Mouse (Mus musculus): ENCODE data around the gene C330007P06Rik. TPM values are rescaled to one million over a fixed set of nuclear protein-coding genes. Genes with fewer than 3 reads are reported as not detected.
A peak's percentile ranks its signal among the peaks of the same experiment; 100 is the strongest.

The C330007P06Rik gene
- total and polyA plus RNA-seq, 3 experiments: 2.1 to 83.2 (median 33.8) TPM

- DNase-seq (ENCODE audit: low spot score): no peak
- H3K9me3 ChIP-seq (replicated peaks): no peaks in the 10 kb centered on the region
- no peak for TF ChIP-seq CTCF (IDR thresholded peaks at IDR 0.05; ENCODE audit: low read depth, low read length)
- TF ChIP-seq GATA2 (IDR thresholded peaks at IDR 0.05; ENCODE audit: borderline replicate concordance, low read depth, low read length): no peak
- no peak for TF ChIP-seq TAL1 (conservative IDR thresholded peaks at IDR 0.05; ENCODE audit: low read depth, low read length)
- no peak for TF ChIP-seq POLR2AphosphoS5 (IDR thresholded peaks at IDR 0.05; ENCODE audit: insufficient replicate concordance, low read depth, low read length)
- TF ChIP-seq GATA1 (IDR thresholded peaks at IDR 0.05; ENCODE audit: borderline replicate concordance, low read length): no peak
- ATAC-seq (ENCODE audit: extremely low read depth, insufficient number of reproducible peaks, low FRiP score, poor library complexity, severe bottlenecking): no peak
- H3K4me1 ChIP-seq (ENCODE audit: insufficient read depth, low read depth, low read length): no peaks in the 10 kb centered on the region
- H3K36me3 ChIP-seq (replicated peaks): peaks cover 31% of the 10 kb centered on the region
- no peaks in the 10 kb centered on the region for H3K27me3 ChIP-seq (ENCODE audit: insufficient read depth, low read length)
- H3K4me3 ChIP-seq (ENCODE audit: low read depth, low read length): no peak overlapping the region
These were observed 43.6 kb downstream of the C330007P06Rik start for GRCm38 (mm10) chrX:36830271-36830670.

GRCm38 (mm10) chrX:36826873-36827272, 47.0 kb downstream of the C330007P06Rik start:
- DNase-seq (ENCODE audit: low spot score): no peak
- H3K9me3 ChIP-seq (replicated peaks): no peaks in the 10 kb centered on the region
- peaks cover 34% of the 10 kb centered on the region for H3K36me3 ChIP-seq (replicated peaks)
- ATAC-seq (ENCODE audit: extremely low read depth, insufficient number of reproducible peaks, low FRiP score, poor library complexity, severe bottlenecking): no peak
- H3K4me1 ChIP-seq (ENCODE audit: insufficient read depth, low read depth, low read length): no peaks in the 10 kb centered on the region
- H3K4me3 ChIP-seq (ENCODE audit: low read depth, low read length): no peak overlapping the region
- H3K27me3 ChIP-seq (ENCODE audit: insufficient read depth, low read length): no peaks in the 10 kb centered on the region
- no peak for TF ChIP-seq TAL1 (conservative IDR thresholded peaks at IDR 0.05; ENCODE audit: low read depth, low read length)
- no peak for TF ChIP-seq POLR2AphosphoS5 (IDR thresholded peaks at IDR 0.05; ENCODE audit: insufficient replicate concordance, low read depth, low read length)
- TF ChIP-seq GATA2 (IDR thresholded peaks at IDR 0.05; ENCODE audit: borderline replicate concordance, low read depth, low read length): no peak
- no peak for TF ChIP-seq GATA1 (IDR thresholded peaks at IDR 0.05; ENCODE audit: borderline replicate concordance, low read length)
- no peak for TF ChIP-seq CTCF (IDR thresholded peaks at IDR 0.05; ENCODE audit: low read depth, low read length)

GRCm38 (mm10) chrX:36825032-36825431, 48.9 kb downstream of the C330007P06Rik start:
- TF ChIP-seq POLR2AphosphoS5 (IDR thresholded peaks at IDR 0.05; ENCODE audit: insufficient replicate concordance, low read depth, low read length) (no peak), GATA1 (IDR thresholded peaks at IDR 0.05; ENCODE audit: borderline replicate concordance, low read length) (no peak), CTCF (IDR thresholded peaks at IDR 0.05; ENCODE audit: low read depth, low read length) (no peak), GATA2 (IDR thresholded peaks at IDR 0.05; ENCODE audit: borderline replicate concordance, low read depth, low read length) (no peak), TAL1 (conservative IDR thresholded peaks at IDR 0.05; ENCODE audit: low read depth, low read length) (no peak)
- ATAC-seq (ENCODE audit: extremely low read depth, insufficient number of reproducible peaks, low FRiP score, poor library complexity, severe bottlenecking) (no peak), DNase-seq (ENCODE audit: low spot score) (no peak)
- Histone ChIP-seq H3K4me3 (ENCODE audit: low read depth, low read length) (no peak overlapping the region), H3K9me3 (replicated peaks) (no peaks in the 10 kb centered on the region), H3K36me3 (replicated peaks) (peaks cover 23% of the 10 kb centered on the region), H3K27me3 (ENCODE audit: insufficient read depth, low read length) (no peaks in the 10 kb centered on the region), H3K4me1 (ENCODE audit: insufficient read depth, low read depth, low read length) (no peaks in the 10 kb centered on the region)

- no peak for TF ChIP-seq POLR2AphosphoS5 (IDR thresholded peaks at IDR 0.05; ENCODE audit: insufficient replicate concordance, low read depth, low read length)
- TF ChIP-seq CTCF (IDR thresholded peaks at IDR 0.05; ENCODE audit: low read depth, low read length): no peak
- TF ChIP-seq GATA2 (IDR thresholded peaks at IDR 0.05; ENCODE audit: borderline replicate concordance, low read depth, low read length): no peak
- no peak for TF ChIP-seq TAL1 (conservative IDR thresholded peaks at IDR 0.05; ENCODE audit: low read depth, low read length)
- TF ChIP-seq GATA1 (IDR thresholded peaks at IDR 0.05; ENCODE audit: borderline replicate concordance, low read length): no peak
- DNase-seq (ENCODE audit: low spot score) (no peak), ATAC-seq (ENCODE audit: extremely low read depth, insufficient number of reproducible peaks, low FRiP score, poor library complexity, severe bottlenecking) (no peak)
- Histone ChIP-seq H3K36me3 (replicated peaks) (peaks cover 18% of the 10 kb centered on the region), H3K4me3 (ENCODE audit: low read depth, low read length) (no peak overlapping the region), H3K27me3 (ENCODE audit: insufficient read depth, low read length) (no peaks in the 10 kb centered on the region), H3K9me3 (replicated peaks) (no peaks in the 10 kb centered on the region), H3K4me1 (ENCODE audit: insufficient read depth, low read depth, low read length) (no peaks in the 10 kb centered on the region)
These were observed 49.8 kb downstream of the C330007P06Rik start for GRCm38 (mm10) chrX:36823932-36824711.

GRCm38 (mm10) chrX:36820201-36820600, 53.7 kb downstream of the C330007P06Rik start:
- Histone ChIP-seq H3K9me3 (replicated peaks) (no peaks in the 10 kb centered on the region), H3K36me3 (replicated peaks) (peaks cover 6% of the 10 kb centered on the region), H3K4me1 (ENCODE audit: insufficient read depth, low read depth, low read length) (peaks cover 12% of the 10 kb centered on the region), H3K4me3 (ENCODE audit: low read depth, low read length) (no peak overlapping the region), H3K27me3 (ENCODE audit: insufficient read depth, low read length) (no peaks in the 10 kb centered on the region)
- TF ChIP-seq GATA1 (IDR thresholded peaks at IDR 0.05; ENCODE audit: borderline replicate concordance, low read length) (no peak), CTCF (IDR thresholded peaks at IDR 0.05; ENCODE audit: low read depth, low read length) (peak; percentile 43; the same call in 1 of the 2 replicates)
- peak; percentile 7 for DNase-seq (ENCODE audit: low spot score)
- no peak; the same call in 1 of the 2 replicates for ATAC-seq (ENCODE audit: extremely low read depth, insufficient number of reproducible peaks, low FRiP score, poor library complexity, severe bottlenecking)

GRCm38 (mm10) chrX:36819575-36819974, 54.3 kb downstream of the C330007P06Rik start:
- H3K9me3 ChIP-seq (replicated peaks): no peaks in the 10 kb centered on the region
- peaks cover 12% of the 10 kb centered on the region for H3K4me1 ChIP-seq (ENCODE audit: insufficient read depth, low read depth, low read length)
- H3K4me3 ChIP-seq (ENCODE audit: low read depth, low read length): no peak overlapping the region
- TF ChIP-seq TAL1 (conservative IDR thresholded peaks at IDR 0.05; ENCODE audit: low read depth, low read length): no peak
- no peak for TF ChIP-seq GATA1 (IDR thresholded peaks at IDR 0.05; ENCODE audit: borderline replicate concordance, low read length)
- TF ChIP-seq CTCF (IDR thresholded peaks at IDR 0.05; ENCODE audit: low read depth, low read length): no peak
- TF ChIP-seq POLR2AphosphoS5 (IDR thresholded peaks at IDR 0.05; ENCODE audit: insufficient replicate concordance, low read depth, low read length): no peak
- peaks cover 3% of the 10 kb centered on the region for H3K36me3 ChIP-seq (replicated peaks)
- H3K27me3 ChIP-seq (ENCODE audit: insufficient read depth, low read length): no peaks in the 10 kb centered on the region
- no peak for DNase-seq (ENCODE audit: low spot score)
- ATAC-seq (ENCODE audit: extremely low read depth, insufficient number of reproducible peaks, low FRiP score, poor library complexity, severe bottlenecking): no peak

Data from G1E (cell line).